Mouse (Mus musculus): ENCODE measurements around the gene Nudt8.

- TF ChIP-seq TAL1 (IDR thresholded peaks at IDR 0.05; ENCODE audit: low read length) (no peak; the same call in 2 of the 3 replicates), GATA1 (IDR thresholded peaks at IDR 0.05; ENCODE audit: low read length) (no peak)
These were observed 46.5 kb downstream of the Nudt8 start for GRCm38 (mm10) chr19:4046866-4047254.
